Comparison of ENCODE assay signal across 24 mouse cellular contexts in the genomic region with DNA sequence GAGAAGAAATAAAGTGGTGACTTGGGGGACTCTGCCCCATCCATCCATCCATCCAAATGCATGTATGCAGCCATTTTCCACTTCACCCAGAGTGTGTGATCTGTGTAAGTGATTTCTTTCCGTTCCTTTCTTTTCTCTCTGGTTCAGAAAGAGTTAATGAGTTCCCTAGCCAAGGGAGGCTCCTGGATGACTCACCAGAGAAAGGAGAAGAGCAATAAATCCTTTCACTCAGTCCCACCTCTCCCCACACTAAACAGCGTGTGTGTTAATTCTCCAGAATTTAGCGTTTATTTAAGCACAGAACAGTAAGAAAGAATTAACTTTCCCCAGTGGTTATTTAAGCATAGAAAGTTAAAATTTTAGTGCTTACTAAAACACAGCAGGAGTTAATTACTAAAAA. TPM values are rescaled to one million over a fixed set of nuclear protein-coding genes. Genes with fewer than 3 reads are reported as not detected.
A peak's percentile ranks its signal among the peaks of the same experiment; 100 is the strongest.
DNase-seq lines count a peak whose midpoint lies in the region; ATAC-seq lines count a peak whose summit lies in the region.
"Had no signal": no experiment of that assay in that cellular context is flagged by ENCODE, and none has a peak within 500 bp of the region (broad histone marks: within the 10 kb centered on the region; RNA-seq: fewer than 3 reads in every experiment).

No protein-coding gene starts in this region.

- H3K4me1 ChIP-seq in neural tube, embryonic 12.5 days = peaks cover 8% of the 10 kb centered on the region
- H3K4me1 ChIP-seq in limb, embryonic 15.5 days = 0 out of 2 replicates have a peak, but pooled peaks cover 9% of the 10 kb centered on the region

- WGBS in neural tube, embryonic 12.5 days = 1% methylated on average over 3 of the region's 3 CpGs
- WGBS in limb, embryonic 15.5 days = 4% methylated on average over 3 of the region's 3 CpGs

- H3K27ac ChIP-seq in neural tube, embryonic 12.5 days = no peak overlapping the region
- 0 out of 2 replicates have a peak overlapping the region, but pooled peaks have one; percentile 47 for H3K27ac ChIP-seq in limb, embryonic 15.5 days

- no peaks in the 10 kb centered on the region for H3K9me3 ChIP-seq in neural tube, embryonic 12.5 days
- no peaks in the 10 kb centered on the region for H3K9me3 ChIP-seq in limb, embryonic 15.5 days
- H3K9me3 ChIP-seq: heart, embryonic 12.5 days had no signal

- peak; percentile 30 for DNase-seq in embryo, embryonic 10.5 days (ENCODE audit: low spot score)
- DNase-seq in embryo, embryonic 10 days (ENCODE audit: low spot score) = no peak
- DNase-seq in neural tube, embryonic 10.5 days (ENCODE audit: extremely low spot score, low spot score) = no peak
- no peak for DNase-seq in cerebellum, adult 18-20 months
- DNase-seq in gastrocnemius, postnatal 25 days = no peak
- no peak for DNase-seq in thymus, postnatal 0 days (ENCODE audit: low spot score)
- DNase-seq: adrenal gland, postnatal 25 days; cerebellum, adult 9-11 months; heart, postnatal 36 days; kidney, postnatal 4 days; lung, adult 2 months; midbrain, embryonic 14.5 days; right cerebral cortex, postnatal 14 days; thymus, postnatal 25 days had no signal

- no peak overlapping the region for H3K9ac ChIP-seq in neural tube, embryonic 12.5 days
- no peak overlapping the region for H3K9ac ChIP-seq in limb, embryonic 15.5 days
- H3K9ac ChIP-seq: heart, embryonic 12.5 days had no signal

- H3K27me3 ChIP-seq in neural tube, embryonic 12.5 days (replicated peaks) = no peaks in the 10 kb centered on the region
- H3K27me3 ChIP-seq in limb, embryonic 15.5 days = no peaks in the 10 kb centered on the region
- H3K27me3 ChIP-seq: CH12.LX; heart, embryonic 12.5 days had no signal

- no peak for ATAC-seq in neural tube, embryonic 12.5 days (ENCODE audit: low FRiP score, low read depth)
- ATAC-seq in limb, embryonic 15.5 days (ENCODE audit: insufficient number of reproducible peaks, low FRiP score, low TSS enrichment, low read depth) = no peak
- ATAC-seq: activated CD4-positive, CD25-positive, alpha-beta regulatory T cell, adult 4 months; forebrain, embryonic 16.5 days had no signal

- H3K4me2 ChIP-seq in neural tube, embryonic 12.5 days (replicated peaks) = 0 out of 2 replicates have a peak overlapping the region, but pooled peaks have one; percentile 0
- no peak overlapping the region for H3K4me2 ChIP-seq in limb, embryonic 15.5 days
- H3K4me2 ChIP-seq: heart, embryonic 12.5 days; liver, embryonic 11.5 days had no signal

- H3K36me3 ChIP-seq in neural tube, embryonic 12.5 days = no peaks in the 10 kb centered on the region
- no peaks in the 10 kb centered on the region for H3K36me3 ChIP-seq in limb, embryonic 15.5 days
- H3K36me3 ChIP-seq: heart, embryonic 12.5 days had no signal

- H3K4me3 ChIP-seq in neural tube, embryonic 12.5 days = no peak overlapping the region
- H3K4me3 ChIP-seq in limb, embryonic 15.5 days = no peak overlapping the region
- H3K4me3 ChIP-seq: heart, embryonic 12.5 days had no signal

RNA-seq across cellular contexts. Expression of a gene that starts 9.8 kb away (rescaled TPM):
- 202 and 221 TPM in 2 replicates for polyA plus RNA-seq in neural tube, embryonic 12.5 days (2016; fragmentation: Nextera tagmentation; extraction: Ambion mirVana)
- 209 and 217 TPM in 2 replicates for polyA plus RNA-seq in limb, embryonic 15.5 days (2015; fragmentation: Nextera tagmentation; extraction: Ambion mirVana)
- 10 to 100 TPM; 26.9 to 31.0 TPM for total RNA-seq in gastrocnemius, postnatal 25 days (2021)
- 101 and 102 TPM in 2 replicates for polyA plus RNA-seq in thymus, postnatal 0 days (2015; fragmentation: Nextera tagmentation; extraction: Ambion mirVana)

RNA-seq across cellular contexts. Expression of a gene that starts 37.8 kb away (rescaled TPM):
- 41.0 and 44.0 TPM in 2 replicates for polyA plus RNA-seq in neural tube, embryonic 12.5 days (2016; fragmentation: Nextera tagmentation; extraction: Ambion mirVana)
- polyA plus RNA-seq in limb, embryonic 15.5 days (2015; fragmentation: Nextera tagmentation; extraction: Ambion mirVana) = 39.2 and 40.9 TPM in 2 replicates
- total RNA-seq in gastrocnemius, postnatal 25 days (2021) = 1 to 10 TPM; 8.3 to 9.4 TPM
- polyA plus RNA-seq in thymus, postnatal 0 days (2015; fragmentation: Nextera tagmentation; extraction: Ambion mirVana) = 37.6 and 45.9 TPM in 2 replicates

RNA-seq across cellular contexts. Expression of a gene that starts 41.9 kb away (rescaled TPM):
- polyA plus RNA-seq in neural tube, embryonic 12.5 days (2016; fragmentation: Nextera tagmentation; extraction: Ambion mirVana) = 0.92 and 1.2 TPM in 2 replicates
- polyA plus RNA-seq in limb, embryonic 15.5 days (2015; fragmentation: Nextera tagmentation; extraction: Ambion mirVana) = not detected in 2 replicates
- total RNA-seq in gastrocnemius, postnatal 25 days (2021) = not detected
- polyA plus RNA-seq in thymus, postnatal 0 days (2015; fragmentation: Nextera tagmentation; extraction: Ambion mirVana) = 0.08 TPM in 1 of 2 replicates, not detected in the other
- total RNA-seq: adrenal gland, postnatal 25 days; CH12.LX; gastrocnemius, adult 18-20 months; granulocyte monocyte progenitor cell, adult 5-6 weeks; heart, postnatal 36 days; megakaryocyte, adult 5-6 weeks had no signal
- polyA plus RNA-seq: activated CD4-positive, CD25-positive, alpha-beta regulatory T cell, adult 4 months; liver, embryonic 11.5 days had no signal
